Mouse (Mus musculus): ENCODE results near the gene Tmem132a.

Gene Tmem132a

DNA sequence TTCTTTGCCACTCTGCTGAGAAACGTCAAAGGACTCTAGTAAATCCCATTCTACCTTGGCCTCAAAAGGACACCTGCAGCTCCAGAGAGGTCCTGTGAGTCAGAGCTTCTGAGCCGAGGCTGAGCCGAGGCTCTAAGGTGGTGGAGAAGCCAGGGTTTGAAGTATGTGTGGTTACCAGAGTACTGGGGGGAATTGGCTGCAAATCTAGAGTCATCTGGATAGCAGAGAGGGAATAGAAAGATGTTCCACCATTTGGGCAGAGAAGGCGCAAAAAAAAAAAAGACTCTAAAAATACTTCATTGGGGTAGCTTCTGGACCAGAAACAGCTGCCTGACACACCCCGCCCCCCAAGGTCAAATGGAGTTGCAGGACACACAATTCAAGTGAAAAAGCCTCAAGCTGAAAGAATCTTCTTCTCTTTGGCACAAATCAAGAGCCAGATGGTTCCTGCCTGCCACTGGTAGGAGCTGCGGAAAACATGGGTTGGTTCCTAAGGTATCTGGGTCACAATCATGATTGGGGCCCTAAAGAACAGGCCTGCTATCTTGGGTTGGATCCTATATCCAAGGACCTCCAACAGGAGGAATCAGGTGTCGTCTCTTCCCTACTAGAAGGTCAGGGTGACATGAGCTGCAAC, 8.6 kb upstream of the Tmem132a start:
- no peak for DNase-seq

DNA sequence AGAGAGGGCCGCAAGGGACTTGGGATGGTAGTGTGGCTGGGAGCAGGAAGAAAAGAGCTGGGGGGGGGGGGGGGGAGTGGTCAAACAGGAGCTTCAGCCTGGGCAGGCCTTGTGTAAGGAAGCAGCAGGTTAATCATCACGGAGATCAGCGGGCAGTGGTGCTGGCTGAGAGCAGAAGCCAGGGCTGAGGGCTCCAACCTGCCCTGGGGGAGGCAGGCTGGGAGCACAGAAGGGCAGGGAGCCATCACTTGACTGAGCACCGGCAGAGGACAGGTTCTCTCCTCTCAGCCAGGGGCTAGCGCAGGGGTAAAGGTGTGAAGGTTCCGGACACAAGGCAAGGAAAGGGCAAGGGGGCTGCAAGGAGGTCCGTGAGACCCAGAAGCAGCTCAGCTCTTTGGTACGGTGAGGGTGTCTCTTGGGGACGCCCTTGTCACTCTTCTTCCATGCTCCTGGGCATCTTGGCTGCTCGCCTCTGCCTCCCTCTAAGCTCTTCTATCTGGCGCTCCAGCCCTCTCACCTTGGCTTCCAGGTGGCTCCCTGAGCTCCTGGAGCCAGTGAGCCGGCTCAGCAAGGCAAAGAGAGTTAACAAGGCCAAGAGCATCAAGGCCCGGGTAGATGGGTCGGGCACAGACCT, 1.7 kb upstream of the Tmem132a start:
- DNase-seq: peak in 1 of 2 experiments; percentile 19

DNA sequence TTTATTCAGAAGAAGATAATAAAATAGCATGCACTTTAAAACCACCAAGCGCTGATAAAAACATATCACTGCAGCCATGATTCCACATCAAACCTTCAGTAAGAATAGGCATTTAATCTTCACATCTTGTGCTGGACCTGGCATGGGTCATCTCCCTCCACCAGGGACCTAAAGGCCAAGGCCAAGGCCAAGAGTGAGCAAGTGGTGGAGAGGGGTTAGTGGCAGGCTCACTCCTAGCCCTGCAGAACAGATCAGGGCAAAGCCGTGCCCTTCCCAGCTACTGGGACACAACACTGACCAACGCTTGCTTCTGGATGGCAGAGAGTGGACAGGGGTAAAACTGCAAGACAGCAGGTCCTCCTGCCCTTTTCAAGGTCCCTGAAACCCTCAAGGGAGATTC, 936 bp upstream of the Tmem132a start:
- DNase-seq: no peak

DNA sequence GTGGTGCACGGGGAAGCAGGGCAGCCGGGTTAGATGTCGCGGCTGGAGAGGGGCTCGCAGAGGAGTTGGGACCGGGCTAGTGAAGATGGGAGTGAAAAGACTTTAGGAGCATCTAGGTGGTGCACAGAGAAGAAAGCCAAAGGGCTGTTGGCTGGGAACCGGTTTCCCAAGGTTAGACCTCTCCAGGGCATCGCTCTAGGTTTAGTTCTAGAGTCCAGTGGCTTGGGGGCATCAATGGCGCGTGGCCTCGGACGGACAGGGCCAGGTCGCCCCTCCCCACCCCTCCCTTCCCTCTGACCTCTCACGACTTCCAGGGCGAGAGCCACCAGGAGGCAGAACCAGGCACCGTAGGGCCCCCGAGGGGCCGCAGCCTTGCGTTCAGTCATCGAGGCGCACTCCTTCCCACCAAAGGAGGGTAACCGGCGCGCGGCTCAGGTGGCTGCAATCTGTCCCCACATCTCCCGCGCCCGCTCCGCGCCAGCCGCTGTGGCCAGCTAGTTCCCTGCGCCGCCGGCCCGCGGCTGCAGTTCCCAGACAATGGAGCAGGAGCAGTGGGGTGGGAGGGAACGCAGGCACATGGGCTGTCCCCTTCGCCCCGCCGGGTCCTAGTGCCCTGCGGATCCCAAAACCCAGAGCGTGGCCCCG, 377 bp downstream of the Tmem132a start:
- DNase-seq: peak; percentile 82 to 86

DNA sequence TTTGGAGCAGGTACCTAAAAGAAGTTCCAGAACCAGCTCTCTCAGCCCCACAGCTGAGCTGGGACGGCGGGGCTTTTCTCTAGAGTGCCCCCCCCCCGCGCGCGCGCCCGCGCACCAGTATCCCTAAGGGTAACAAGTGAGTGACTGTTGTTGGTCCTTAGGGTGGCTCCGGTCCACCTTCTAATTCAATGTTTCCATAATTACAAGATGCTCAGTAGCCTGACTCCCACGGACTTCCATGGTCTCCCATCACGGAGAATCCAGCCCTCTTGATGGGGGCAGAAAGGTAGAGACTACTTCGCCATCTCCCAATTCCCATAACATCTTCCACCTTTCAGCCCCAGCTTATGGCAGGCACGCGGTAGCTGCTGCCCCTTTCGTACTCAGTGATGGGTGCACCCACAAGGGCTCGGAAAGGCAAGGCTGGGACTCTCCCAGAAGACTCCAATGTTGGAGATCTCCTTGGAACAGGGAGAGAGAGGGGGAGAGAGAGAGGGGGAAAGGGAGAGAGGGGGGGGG, 1.1 kb downstream of the Tmem132a start:
- no peak for DNase-seq

DNA sequence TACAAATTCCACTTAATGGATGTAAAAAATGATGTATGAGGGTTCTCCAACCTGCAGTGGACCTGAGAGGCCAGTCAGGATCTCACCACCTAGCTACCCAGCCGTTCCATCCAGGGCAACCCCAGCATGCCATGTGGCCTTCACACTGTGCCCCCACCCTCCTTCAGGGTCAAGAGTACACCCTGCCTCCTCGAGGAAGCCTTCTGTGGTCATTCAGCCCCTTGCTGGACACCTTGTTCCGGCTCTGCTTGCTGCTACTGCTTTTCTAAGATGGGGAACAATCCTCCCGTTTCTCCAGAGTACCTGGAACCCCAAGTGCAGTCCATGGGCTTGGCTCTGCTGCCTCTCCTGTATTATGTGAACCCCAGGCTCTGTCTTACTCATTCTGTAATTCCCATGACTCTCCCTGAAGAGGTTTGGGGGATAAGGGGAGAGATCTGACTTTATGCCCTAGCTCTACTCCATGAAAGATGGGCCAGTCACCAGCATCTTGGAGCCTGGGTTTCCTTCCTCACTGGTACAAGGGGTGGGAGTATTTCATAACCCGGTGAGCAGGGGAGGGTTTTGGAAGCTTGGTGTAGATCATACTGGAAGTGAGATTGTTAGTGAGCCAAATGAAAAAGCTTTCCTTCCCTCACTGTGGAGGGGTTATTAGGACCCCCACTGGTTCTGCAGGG, 1.7 kb downstream of the Tmem132a start:
- DNase-seq: no peak

DNA sequence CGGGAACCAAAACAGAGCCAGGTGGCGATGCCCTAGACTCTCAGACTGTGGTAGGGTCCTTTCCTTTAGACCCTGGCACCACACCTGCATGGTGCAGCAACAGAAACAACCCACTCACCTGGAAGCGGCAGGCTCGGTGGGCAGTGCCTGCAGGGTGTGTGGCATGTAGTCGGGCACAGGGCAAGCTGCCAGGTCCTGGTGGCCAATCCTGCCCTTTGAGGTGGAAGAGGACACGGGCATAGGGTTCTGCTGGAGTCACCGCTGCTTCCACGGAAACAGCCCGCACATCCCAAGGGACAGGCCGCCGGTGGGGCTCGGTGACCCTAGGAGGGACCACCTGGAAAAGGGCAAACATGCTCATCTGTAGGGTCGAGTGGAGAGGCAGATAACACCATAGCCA, 3.4 kb downstream of the Tmem132a start:
- no peak for DNase-seq

DNA sequence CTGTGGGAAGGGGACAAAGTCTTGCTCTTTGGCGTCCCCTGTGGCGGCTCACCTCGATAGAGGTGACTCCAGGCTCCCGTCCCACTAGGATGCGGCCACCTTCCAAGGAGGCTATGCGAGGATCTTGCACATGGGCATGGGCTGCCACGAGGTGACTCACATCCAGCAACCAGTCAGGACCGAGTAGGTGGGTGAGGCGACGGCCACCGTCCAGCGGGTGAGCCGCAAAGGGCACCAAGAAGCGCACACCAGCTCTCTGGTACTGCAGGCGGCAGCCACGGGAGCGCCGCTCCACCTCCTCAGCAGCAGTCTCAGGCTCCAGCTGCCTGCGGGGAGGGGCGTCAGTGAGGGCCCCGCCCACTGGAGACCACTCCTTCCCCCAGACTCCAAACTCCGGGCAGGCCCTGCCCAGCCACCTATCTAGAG, 9.7 kb downstream of the Tmem132a start:
- DNase-seq: no peak

DNA sequence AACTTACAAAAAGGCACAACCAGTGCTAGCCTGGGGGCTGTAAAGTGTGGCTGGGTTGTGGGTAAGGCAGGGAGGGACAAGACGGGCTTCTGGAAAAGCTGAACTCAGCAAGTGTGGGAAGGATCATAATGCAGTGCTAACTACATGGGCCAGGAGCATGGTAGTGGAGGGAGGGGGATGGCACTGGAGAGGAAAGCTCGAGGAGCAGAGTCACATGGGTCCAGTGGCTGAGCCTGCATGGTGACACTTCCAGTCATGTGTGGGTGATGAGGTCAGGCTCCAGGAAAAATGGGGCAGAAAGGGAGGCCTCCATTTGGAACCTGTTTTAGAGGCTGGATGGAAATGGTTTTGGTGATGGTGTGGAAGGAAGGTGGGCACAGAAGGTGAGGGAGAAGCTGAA, 13.2 kb downstream of the Tmem132a start:
- DNase-seq: no peak

DNA sequence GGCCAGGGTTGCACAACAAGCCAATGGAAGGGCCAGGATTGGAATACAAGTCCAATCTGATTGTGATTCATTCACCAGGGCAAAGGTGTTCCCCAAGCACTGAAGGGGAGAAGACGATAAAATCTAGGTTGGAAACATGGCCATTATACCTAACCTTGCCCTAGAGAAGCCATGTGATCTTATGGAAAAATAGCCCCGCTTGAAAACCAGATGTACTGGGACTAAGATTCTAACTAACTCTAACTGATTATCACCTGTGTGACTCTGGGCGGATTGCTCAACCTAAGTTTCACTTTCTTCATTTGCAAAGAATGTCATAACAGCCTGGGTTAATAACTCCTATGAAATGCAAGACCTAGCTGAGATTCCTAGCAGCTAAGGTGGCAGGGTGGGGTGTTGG, 14.3 kb downstream of the Tmem132a start:
- DNase-seq: no peak

DNA sequence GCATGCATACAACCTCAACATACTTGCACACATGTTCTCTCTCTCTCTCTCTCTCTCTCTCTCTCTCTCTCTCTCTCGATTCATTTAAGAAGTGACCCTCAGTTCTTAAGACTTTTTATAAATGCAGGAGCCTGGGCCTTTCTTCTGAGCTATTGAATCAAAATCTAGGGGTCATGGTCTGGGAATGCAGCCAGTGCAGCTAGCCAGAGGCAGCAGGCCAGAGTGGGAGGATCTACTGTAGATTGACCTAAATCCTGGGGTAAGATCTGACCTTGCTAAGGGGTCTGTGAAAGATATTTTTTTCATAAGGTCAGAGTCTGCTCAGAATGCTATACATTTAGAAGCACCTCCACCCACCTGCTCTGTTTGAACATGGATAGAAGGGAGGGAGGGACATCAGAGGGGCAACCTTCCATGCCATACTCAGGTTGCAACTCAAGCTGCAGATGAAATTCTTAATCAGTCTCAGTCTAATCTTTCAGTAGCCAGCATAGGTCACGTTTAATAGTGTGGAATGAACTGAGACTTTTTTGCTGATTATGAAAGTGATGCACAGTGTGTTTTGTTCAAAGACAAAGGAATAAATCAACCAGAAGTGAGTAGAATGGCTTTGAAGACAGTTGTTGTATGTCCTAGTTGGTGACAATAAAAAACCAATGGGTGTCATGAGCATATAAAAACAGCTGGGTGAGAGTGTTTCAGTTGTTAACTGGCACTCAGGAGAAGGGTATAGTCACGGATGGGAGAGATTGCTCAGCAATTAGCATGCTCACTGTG, 22.2 kb downstream of the Tmem132a start:
- peak; percentile 55 to 68 for DNase-seq

DNA sequence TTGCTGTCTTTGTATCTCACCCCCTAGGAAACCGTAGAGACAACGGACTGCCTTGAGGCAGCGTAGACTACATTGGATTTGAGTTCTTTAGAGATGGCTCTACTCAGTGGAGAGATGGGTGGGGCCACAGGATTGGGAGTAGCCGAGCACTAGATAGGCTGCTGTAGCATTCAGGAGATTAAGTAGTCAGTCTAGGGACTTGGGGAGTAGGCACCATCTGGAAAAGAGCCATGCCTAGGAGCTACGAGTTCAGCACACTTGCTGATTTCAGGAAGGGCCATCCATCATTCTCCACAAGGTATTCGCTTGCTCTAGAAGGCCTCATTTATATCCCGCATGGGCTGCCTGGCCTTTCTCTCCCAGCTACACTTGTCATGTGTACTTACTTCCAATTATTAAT, 23.6 kb downstream of the Tmem132a start:
- DNase-seq: no peak

DNA sequence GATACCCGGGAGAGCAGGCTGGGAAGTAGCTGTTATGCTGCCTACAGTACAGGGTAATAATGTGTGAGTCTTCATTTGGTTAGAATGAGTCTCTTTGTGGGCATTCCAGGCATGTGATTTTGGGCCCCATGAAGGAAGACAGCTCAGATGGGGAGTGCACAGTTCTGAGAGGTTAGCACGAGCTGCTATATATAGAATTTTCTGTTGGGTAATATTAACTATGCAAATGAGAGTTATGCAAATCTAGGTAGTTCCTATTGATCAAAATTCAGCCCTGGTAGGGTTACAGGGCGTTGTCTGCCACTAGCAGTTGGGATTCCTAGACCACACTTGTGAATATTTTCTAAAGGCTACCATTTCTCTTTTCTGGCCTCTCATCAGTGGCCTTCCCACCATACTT, 24.3 kb downstream of the Tmem132a start:
- DNase-seq: no peak

DNA sequence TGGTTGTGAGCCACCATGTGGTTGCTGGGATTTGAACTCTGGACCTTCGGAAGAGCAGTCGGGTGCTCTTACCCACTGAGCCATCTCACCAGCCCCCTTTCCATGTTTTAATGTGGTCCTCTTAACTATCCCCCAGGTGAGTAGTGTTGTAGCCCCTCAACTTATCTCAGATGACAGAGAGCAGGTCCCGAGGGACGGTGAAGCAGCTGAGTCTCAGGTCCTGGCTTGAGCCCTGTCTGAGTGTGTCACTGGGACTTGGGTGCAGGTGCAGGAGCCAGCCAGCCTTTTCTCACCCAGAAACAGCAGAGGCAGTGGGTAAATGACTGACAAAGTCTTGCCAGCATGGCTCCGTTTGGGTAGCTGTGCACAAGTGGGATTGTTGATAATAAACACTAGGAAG, 25.5 kb downstream of the Tmem132a start:
- no peak for DNase-seq

DNA sequence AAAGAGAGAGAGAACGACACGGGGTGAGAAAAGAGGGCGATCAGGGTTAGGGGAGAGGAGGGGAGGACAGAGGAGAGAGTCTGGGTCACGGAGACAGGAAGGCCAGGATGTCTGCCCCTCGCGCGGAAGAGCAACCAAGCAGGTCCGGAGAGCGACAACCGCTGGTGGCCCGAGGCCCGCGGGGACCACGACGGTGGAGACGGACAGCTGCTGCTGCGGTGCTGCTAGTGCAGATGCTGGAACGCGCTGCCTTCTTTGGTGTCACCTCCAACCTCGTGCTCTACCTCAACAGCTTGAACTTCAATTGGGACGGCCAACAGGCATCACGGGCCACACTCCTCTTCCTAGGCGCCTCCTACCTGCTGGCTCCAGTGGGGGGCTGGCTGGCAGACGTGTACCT, 26.8 kb downstream of the Tmem132a start:
- peak in 1 of 2 experiments; percentile 24 for DNase-seq

DNA sequence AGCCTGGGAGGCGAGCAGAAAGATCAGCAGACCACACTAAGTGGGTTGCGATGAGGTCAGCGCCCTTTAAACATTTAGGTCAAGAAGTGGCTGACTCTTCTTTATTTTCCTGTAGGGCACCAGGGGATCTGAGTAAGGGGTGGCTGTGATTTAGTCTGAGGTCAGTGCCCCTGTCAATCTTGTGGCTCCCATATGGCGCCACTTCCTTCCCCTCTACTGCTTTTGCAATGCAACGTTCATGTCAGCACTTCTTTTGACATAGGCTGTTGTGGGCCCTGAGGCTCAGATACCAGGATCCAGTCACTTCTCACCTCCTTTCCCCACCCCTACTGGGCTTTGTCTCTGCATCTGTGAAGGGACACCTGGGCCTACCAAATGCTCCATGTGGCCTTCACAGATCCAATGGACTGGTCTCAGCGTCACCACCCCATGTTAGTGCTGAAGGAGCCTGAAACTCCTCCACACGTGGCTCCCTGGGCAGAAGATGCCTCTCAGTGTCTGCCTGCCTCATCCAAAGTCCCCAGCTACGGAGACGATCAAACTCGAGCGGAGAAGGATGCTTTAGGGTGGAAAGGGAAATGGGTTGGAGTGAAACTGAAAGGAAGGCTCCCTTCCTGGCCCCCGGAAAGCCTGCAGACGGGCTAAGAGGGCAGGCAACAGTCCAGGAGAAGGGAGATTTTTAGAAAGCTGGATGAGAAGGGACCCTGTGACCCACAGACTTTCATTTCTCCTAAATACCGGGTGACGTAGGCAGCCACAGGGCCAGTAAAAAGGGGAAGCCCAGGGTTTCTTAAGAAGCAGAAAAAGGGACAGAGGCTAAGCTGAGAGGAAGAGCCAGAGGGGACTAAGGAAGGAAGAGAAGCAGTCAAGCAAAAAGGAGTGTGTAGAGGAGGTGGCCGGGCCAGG, 27.8 kb downstream of the Tmem132a start:
- DNase-seq: peak; percentile 44 to 51

DNA sequence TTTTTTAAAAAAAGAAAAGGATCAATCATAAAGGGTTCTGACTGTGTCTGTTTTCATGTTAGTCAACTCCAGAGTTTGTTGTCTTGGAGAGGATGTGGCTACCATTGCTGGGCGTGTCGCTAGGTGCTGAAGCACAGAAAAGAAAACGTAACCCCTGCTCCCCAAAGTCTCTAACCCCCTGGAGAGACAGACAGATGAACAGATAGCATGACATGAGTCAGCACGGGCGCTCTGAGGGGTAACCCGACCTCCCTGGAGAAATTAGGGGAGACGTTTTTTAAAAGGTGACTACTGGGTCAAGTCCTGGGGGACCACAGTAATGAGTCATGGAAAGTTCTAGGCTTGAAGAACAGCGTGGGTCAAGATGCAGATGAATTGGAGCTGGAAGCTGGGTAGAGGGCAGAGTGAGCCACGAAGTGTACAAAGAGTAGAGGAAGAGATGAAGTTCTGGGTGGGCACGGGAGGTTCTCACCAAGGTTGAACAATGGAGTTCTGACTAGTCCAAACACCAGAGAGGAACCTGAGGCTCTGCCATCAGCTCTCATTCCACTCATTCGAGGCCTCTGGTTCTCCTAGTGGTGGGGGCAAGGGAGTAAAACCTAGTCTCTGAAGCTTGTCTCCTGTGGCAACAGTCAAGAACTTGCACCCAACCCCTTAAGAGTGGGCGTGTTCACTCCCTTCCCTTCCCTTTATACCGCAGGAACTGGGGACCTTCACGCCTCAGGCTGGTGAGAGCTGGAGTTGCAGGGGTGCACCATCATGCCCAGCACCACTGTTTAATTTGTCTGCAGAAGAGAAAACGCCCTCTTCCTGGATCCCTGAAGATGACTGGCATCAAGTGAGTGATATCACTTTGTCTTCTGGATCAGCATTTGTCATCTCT, 30.5 kb downstream of the Tmem132a start, which contains the start of gene Slc15a3:
Gene Slc15a3, plus strand, starts transcription at position 718 of the 883 bp plus-strand sequence.
- DNase-seq: no peak

DNA sequence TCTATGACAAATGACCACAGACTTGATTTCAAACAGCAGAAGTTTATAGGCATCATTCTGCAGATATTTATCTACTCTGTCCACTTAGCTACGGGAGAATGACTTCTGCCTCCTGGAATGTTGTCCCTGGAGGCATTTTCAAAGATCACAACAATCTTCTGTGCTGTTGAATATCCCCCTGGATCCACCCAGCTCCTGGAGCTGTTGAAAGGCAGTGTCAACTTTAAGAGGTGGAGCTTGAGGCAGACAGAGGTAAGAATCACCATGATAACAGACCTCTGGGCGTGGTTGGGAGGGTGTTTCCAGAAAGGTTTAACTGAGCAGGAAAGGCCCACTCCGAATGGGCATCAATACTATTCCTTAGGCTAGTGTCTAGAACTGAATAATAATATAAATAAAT, 34.1 kb downstream of the Tmem132a start:
- DNase-seq: no peak

DNA sequence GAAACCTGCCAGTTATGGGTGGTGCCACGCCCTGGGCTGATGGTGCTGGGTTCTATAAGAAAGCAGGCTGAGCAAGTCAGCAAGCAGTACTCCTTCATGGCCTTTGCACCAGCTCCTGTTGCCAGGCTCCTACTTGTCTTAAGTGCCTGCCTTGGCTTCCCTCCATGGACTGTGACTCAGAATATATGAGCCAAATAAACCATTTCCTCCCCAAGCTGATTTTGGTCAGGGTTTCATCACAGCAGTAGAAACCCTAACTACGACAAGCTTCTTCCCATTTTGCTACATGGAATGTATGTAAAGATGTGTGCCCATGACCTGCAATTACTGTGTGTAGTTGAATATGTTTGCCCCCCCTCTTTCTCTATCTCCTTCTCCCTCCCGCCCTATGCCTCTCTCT, 36.1 kb downstream of the Tmem132a start:
- no peak for DNase-seq

DNA sequence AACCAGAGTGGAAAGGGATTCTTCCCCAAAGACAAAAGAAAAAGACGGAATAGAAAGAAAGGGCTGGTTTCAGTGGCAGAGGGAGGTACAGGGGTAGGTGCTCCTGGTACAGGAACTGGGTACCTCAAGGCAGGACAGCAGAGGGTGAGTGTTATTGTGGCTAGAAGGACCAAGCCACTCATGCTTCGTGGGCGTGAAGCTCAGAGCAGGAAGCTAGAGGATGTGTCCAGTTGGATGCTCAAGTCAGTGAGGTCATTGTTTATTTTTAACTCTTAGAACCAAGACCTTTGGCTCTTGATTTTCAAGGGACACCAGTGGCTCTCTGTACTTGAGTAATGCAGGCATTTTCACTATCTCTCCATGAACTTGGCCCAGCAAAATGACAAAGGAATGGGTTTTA, 37.7 kb downstream of the Tmem132a start:
- DNase-seq: no peak

All from kidney, postnatal 36 days (tissue).